Mouse (Mus musculus) layer of hippocampus, postnatal 10 days (tissue): ENCODE data around the gene Plin3. TPM values are rescaled to one million over a fixed set of nuclear protein-coding genes. Genes with fewer than 3 reads are reported as not detected.

Experiments used
- DNase-seq, 2 experiments: peaks; one replicate each; pipeline ENCODE4 v3.0.0; 2021; ENCODE audit warnings: low spot score in 2 of 2
- long read RNA-seq: library from polyadenylated mRNA; stranded (forward); transcript quantifications from one replicate; pipeline ENCODE4 v2.0.0, GENCODE M21; 2023
- total RNA-seq, 2 experiments: library from RNA; stranded (reverse); gene quantifications; 2 replicates each; pipeline ENCODE4 v1.2.3; 2021

Gene Plin3
- total RNA-seq: 1 to 10 TPM; 5.7 to 7.3 TPM
- long read RNA-seq, partial matches to known transcripts: 3 of 6 reads
- long read RNA-seq, other reads (novel, unspliced or antisense): 0 of 6 reads

DNA sequence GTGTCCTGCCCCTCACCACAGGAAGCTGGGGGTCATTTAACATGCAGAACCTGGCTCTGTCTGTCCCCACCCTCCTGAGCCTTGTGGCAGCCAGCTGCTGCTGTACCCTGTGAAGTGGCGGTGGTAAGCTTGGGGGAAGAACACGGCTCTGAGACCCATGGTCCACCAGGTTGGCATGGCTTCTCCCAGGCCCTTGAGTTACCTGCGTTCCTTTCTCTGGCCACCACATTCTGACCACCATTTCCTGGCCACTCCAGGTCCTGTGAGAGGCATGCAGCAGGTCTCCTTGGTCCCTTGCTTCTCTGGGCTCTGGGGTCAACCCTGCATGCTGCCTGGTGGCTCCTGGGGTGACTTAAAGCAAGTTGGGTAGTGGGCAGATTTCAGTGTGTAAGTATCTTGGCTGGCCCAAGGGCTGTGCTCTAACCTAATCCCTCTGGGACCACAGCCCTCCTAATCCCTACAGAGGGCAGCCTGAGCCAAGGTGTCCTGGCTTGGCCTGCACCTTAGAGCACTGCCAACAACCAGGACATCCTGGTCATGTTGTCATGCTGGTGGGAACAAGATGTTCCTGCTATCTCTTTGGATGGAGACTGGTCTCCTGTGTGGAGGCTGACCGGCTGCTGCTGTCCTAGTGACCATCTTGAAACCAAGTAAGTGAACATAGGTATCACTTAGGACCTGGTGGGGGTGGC lies at the start of gene Plin3:
Gene Plin3 (minus strand): TSS at position 343 of the 692 bp plus-strand sequence.
- DNase-seq: no peak

DNA sequence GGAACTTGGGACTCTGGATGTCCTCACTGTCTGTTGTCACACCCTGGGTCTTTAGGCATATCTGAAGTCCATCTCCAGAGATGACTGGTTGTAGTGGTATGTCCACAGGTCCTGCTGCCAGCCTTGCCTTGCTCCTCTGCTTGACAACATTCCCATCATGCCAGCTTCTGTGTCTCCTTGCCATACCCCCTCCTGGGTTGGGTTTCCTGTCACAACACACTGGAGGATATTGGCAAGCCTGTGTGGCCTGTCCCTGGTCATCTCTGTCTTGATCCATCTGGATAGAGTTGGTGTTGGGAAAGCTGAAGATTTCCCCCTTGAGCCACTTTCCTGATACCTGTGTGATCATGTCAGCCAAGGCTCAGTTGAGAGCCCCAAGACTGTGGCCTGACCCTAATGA lies 48.0 kb upstream of the Plin3 start:
- DNase-seq: no peak

DNA sequence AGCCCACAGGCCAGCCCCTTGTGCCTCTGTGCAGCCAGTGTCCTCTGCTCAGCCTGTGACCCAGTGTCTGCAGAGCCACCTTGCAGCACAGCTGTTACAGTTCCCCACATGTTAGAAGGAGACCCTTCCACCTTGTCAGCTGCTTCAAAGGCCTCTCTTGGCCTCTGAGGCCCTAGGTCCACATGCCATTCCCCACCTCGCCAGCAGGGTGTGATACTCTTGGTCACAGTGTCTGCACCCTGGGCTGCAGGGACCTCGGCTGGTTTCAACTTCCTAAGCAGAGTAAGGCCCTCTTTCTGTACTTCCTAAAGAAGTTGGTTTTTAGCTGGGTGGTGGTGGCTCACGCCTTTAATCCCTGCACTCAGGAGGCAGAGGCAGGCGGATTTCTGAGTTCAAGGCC lies 46.2 kb upstream of the Plin3 start:
- no peak for DNase-seq

DNA sequence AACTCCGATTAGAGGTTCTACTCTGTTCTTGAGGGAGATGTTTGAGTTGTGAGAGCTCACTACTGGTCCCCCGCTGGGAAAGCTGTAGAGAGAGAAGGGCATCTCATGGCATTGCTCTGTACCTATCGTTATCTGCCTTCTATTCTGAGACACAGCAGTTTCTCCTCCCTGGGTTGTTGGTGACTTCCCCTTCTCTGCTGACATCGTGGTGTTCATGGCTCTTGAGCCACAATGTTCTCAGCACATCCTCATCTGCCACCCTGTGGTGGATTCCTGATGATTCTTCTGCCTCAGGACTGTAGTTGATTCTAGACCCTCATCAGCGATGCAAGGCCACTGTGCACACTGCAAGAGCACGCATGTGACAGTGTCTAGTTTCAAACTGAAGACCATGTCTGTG lies 45.1 kb upstream of the Plin3 start:
- DNase-seq: no peak

DNA sequence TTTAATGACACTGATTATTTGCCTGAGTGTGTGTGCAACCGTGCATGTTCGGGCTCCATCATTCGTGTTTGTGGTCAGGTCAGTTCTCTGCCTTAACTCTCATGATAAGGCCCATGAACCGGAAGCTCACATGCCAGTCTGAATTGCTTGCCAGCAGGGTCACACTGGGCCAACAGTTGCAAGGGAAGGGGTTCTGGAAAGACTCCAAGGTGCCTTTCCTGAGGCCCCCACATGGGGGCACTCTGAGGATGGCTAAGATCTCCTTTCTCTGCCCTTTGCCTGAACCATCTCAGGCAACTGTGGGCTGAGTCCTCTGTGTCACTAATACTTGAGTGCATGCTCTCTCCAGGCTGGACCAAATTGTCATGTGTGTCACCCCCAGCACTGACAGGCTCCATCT lies 44.5 kb upstream of the Plin3 start:
- peak; percentile 49 to 70 for DNase-seq

DNA sequence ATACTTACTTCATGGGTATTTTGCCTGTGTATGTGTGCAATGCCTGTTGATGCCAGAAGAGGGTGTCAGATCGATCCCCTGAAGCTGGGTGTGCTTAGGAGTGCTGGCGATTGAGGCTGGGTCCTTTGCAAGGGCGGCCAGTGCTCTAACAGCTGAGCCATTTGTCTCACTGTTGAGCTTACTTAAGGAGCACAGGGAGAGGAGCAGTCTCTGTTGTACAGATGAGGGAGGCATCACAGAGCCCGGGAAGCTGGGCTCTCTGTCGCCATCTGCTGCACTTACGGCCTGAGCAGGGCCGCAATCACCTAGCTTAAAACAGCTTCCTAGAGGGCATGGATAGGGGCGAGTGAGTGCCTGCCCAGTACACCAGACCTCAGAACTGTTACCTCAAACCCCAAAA lies 40.3 kb upstream of the Plin3 start:
- no peak for DNase-seq

DNA sequence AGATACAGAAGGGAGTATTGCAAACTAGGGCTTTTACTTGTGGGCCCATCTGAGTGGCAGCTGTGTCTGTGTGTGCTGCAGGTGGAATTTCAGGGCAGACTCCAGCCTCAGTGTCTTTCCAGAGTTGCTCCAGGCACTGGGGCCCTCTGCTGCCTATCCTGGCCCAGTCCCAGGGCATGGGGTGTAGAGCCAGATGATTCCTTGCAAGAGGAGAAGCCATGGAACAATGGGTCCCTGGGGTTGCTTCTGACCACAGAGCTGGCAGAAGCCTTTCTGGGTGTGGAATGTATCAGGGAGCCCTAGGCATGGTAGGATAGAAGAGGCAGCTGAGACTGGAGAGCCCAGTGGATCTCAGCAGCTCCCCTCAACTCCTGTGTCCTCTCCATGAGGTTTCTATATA lies 38.6 kb upstream of the Plin3 start:
- DNase-seq: no peak

DNA sequence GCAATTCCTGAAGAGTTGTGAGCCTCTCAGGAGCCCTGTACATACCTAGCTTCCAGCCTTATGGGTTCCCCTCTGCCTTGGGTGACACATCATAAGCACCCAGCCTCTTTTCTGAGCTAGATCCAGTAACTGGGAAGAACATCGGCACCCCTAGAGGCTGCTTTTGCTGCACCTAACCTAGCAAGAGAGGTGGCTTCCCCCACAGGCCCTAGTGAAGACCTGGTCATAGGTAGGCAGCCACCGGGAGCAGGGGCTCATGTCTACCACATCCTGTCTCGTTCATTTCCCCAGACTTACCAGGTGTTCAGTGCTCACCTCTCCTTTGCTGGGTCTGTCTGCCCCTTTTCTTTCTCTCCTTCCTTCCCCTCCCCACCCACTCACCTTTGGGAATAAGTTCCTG lies 37.7 kb upstream of the Plin3 start:
- DNase-seq: no peak

DNA sequence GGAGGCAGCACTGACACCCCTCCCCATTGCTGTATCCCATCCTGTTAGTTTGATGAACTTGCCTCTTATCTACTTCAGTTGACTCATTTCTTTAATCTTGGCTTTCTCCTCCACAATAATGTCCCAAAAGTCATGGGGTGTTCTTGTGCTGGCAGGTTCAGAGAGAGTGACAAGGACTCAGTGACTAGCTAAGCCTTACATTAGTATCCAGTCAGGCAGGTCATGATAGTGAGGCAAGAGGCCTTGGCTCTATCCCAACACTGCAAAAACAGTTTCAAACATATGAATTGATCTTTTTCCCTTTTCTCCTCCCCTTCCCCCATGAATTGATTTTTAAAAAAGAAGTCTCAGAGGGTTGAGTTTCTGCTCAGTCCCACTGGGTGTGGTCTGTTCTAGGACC lies 36.6 kb upstream of the Plin3 start:
- no peak for DNase-seq

DNA sequence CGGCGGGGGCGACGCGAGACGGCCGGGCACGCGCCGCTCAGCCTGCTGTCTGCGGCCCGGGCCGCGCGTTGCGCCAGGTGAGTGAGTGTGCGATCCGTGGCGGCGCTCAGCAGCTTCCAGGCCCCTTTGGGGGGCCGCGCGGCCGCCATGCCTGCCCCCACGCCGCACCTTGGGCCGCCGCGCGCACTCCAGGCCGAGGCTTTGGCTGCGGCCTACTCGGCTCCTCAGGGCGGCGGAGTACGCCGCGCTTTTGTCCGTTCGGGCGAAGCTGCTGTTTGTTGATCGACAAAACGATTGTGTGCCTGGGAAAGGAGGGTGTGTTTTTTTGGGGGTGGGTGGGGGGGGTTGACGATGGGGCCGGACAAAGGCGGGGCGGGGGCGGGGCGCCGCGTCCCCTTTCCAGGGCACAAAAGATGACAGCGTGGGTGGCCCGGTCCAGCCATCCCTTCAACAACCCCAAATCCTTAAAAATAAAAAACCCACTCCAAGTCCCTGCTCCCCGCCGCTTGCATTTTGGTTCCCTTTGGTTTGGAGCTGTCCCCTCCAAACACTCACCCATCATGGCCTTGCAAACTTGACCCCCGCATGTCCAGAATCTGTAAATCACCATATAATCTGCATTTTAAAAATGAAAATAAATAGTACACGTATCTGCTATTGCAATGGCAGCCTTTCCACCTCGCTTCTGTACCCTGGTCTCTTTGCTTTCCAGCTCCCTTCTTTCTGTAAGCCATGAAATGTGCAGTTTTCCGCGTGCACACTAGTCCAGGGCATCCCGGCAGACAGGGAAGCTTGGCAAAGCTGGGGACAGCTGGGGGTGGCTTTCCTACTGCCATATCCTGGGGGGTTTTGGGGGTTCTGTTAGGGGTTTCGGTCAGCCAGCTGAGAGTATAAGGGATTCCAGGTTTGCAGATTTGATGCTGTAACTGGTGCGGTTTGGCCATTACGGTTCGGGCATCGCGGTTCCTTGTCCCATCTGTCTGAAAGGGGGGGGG lies 33.8 kb upstream of the Plin3 start:
- DNase-seq: peak in 1 of 2 experiments; percentile 35

DNA sequence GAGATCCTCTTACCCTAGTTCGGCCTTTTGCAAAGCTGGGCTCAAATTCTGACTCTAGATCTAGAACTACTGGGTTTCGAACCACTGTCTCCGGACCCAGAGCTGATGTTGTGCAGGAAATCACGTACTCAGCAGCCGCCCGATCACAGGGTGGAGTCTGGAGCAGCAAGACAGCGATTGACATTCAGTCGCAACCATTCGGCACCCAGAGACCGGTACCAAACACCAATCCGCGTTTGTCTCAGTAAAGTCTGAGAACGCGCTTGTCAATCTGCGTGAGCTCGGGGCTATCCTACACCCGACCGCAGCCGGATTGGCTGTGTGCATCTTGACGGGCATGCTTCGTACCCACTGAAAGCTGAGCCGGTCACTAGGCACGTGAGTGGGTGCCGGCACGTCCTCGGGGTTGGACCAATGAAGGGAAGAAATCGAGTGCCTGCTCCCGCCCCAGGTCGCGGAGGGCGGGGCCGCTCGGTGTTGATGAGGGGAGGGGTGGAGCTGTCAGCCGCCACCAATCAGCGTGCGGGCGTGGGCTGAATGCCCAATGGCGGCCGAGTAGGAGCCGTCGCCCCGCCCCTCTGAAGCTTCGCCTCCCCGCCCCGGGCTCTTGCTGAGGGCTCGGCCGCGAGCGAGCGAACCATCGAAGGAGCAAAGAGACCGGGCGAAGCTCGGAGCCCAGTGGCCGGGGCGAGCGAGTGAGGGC lies 32.9 kb upstream of the Plin3 start, which contains the start of gene Kdm4b:
Gene Kdm4b (plus strand): TSS at position 613 of the 703 bp plus-strand sequence.
- peak; percentile 98 to 99 for DNase-seq

DNA sequence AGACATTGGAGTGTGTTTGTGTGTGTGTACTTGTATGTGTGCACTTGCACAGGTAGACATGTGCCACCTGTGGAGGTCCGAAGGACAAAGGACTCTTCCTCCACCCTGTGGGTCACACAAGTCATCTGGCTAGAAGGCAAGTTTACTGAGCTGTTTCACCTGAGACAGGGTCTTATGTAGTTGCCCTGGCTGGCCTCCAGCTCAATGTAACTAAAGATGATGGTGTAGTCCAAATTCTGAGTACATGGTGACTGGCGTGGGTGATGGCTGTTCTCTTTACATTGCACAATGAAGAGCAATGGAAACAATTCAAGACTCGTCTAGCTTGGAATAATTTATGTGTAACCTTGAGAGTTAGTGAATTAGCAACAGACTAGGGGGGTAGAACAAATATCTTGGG lies 31.7 kb upstream of the Plin3 start:
- no peak for DNase-seq

DNA sequence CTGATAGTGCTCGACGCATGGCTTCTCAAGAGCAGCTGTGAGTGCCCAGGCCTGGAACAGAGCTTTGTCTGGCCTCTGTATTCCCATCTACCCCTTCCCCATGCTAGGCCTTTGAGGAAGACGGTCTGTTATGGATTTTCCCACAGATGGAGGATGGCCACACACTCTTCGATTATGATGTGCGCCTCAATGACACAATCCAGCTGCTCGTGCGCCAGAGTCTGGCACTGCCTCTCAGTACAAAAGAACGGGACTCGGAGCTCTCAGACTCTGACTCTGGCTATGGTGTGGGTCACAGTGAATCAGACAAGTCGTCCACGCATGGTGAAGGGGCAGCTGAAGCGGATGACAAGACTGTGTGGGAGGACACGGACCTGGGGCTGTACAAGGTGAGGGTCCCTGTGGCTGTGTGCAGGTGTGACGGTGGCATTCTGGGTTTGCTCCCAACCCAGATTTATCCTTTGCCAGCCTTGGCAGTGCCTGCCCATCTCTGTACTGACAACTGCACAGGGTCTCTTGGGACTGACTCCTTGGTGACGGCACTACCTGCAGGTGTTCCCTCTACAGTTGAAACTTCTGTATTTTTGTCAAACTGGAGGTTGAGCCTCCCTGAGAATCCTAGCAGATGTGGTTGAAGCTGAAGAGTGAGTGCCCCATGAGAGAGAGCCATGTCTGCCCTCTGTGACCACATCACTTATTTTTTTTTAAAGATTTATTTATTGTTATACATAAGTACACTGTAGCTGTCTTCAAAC lies 16.7 kb upstream of the Plin3 start:
- DNase-seq: no peak

DNA sequence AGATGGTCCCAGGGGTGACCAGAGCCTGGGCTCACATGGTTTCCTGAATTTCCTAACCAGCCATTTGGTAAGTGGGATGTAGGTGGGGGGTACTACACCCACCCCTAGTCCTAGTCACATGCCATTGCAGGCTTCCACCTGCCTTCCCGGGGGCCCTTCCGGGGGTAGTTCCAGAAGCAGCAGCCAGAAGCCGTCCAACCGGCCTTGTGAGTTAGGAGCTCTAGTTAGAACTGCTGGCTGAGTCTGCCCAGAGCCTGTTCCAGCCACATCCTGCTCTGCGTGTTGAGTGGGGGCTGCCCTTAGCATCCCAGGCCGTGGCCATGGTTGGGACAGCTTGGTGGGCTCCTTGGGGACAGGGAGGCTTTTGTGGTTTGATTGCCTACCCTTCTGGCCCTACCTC lies 15.4 kb upstream of the Plin3 start:
- DNase-seq: no peak

DNA sequence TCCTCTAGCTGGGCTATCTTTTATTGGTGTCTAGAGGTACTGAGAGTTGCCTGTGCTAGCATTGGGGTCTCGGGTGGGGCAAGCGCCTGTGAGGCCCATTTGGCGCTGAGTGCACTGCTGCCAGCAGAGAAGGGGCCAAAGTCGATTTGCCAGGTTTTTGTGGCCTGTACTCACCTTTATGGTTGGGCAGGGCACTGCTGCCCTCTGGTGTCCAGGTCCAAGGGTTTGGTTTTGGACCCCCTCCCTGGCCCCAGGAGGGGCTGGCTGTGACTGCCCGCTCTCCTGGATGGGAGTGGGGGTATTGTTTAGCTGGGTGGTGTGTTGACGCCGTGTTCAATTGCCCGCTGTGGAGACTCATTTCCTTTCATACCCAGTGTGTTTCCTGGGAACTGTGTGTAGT lies 13.2 kb upstream of the Plin3 start:
- no peak for DNase-seq

DNA sequence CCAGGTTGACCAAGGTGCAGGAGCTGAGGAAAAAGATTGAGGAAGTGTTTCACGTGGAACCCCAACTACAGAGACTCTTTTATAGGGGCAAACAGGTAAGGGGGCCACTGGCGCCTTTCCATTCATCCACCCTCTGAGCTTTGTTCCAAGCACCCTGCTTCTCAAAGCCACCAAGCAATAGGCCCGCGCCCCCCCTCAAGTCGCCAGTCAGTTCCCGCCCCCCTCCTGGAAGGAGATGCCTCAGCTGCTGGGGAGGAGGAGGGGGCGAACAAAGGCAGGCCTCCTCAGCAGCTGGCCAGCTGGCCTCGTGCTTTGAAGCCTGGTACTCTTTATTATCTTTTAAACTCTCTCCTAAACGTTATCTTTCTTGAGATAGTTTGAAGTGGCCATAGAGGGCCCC lies 12.5 kb upstream of the Plin3 start:
- no peak for DNase-seq

DNA sequence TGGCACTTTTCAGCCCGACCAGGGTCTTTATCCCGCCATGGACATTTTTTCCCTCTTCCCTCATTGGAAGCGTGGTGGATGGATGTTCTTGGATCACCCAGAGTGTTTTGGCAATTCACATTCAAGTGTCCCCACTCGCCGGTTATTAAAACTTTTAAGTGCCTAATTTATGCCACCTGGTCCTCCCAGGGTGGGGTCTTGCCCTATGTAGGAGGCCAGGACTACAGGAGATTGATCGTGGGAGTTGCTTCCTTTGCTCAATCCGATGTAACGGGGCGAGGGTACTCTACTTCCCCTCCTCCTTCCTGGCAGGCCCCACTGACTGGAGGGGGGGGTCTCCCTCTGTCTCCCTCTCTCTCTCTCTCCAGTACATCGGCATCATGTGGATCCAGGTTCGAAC lies 12.0 kb upstream of the Plin3 start:
- no peak for DNase-seq

DNA sequence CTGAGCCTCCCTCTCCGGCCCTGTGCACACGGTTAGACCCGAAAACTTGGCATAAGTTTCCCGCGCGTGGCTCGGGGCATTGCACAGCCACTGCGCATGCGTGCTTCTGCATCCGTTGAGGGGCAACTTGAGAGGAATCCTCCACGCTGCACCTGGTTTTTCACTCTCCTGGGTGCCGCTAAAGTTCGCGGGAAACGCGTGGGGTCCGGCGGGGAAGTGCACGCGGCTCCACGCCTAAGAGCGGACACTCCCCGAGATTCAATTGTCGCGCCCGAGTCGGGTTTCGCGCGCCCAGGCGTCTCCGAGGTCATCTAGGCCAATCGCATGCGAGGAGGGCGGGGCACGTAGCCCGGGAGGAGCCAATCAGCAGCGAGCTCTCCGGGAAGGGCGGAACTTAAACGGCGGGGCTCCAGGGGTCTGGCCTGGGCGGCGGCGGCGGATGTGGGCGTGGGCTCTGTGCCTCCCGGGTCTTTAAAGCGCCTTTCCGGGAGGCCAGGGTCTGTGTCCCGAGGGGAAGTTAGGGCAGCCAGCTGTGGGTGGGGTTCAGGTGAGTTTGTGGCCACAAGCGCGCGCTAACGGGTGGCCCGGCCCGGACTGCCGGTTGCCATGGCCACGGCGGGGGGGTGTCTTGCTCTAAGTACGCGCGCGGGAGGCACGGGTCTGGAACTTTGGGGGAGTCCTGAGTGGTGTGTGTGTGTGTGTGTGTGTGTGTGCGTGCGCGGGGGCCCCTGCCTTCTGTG lies 11.3 kb upstream of the Plin3 start:
- peak; percentile 94 to 96 for DNase-seq

DNA sequence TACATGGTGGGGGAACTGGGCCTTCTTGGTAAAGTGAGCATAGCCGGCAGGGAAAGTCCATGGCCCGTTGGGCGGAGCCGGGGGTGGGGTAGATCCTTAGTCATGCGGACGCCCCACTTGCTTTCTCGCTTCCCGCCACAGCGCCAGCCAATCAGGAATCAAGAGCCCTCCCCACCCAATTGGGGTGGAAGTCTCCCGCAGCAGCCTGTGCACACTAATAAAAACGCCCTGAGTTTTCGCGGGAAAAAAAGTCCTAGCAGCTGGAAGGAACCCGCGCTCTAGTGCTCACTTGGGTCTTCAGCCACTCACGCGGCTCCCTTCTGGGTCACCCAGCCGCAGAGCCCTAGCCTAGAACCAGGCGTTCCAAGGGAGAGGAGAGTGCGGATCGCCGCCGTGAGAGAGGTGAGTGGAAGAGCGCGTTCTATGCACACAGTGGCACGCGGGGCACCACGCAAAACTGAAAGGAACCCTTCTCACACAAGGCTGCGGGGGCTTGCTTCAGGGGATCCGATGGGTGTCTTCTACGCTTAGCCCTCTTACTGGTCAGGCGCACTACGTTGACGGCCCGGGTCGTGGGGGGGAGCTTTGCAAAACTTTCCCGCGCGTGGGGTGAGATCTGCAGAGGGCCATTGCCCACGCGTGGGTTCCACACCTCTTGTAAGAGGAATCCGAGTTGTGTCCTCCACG lies 10.6 kb upstream of the Plin3 start, which contains the start of gene Uhrf1:
Gene Uhrf1 (plus strand): TSS at position 162 of the 687 bp plus-strand sequence.
- peak; percentile 27 to 42 for DNase-seq
